In the genomic region with DNA sequence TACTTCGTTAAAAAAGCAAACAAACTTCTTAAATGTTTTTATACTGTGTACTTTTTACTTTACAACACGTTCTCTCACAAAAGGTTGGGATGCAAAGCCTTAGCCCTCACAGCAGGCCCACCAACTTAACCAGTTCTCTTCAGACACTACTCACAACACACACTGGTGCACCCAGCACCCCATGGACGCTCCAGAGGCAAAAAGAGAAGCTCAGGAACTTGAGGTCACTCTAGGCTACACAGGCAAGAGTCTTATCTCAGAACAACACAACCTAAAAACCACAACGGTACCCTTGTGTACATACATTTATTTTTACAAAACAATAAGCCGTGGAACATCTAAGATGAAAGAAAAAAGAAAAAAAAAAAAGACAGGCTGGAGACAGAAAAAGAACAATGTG, we compare ENCODE assay signal across 7 mouse cellular contexts. TPM values are rescaled to one million over a fixed set of nuclear protein-coding genes. Genes with fewer than 3 reads are reported as not detected.
DNase-seq lines count a peak whose midpoint lies in the region; ATAC-seq and TF ChIP-seq lines count a peak whose summit lies in the region.

No protein-coding gene starts in this region.

- no peak for TF ChIP-seq CTCF in stomach, postnatal 0 days (IDR thresholded peaks at IDR 0.05; ENCODE audit: low read depth)

- 8% methylated on average over 5 of the region's 5 CpGs for WGBS in neural tube, embryonic 11.5 days
- WGBS in forebrain, embryonic 11.5 days, result 6% methylated on average over 5 of the region's 5 CpGs
- 8% methylated on average over 5 of the region's 5 CpGs for WGBS in limb, embryonic 15.5 days
- 4% methylated on average over 5 of the region's 5 CpGs for WGBS in stomach, postnatal 0 days

- H3K4me2 ChIP-seq in neural tube, embryonic 11.5 days (ENCODE audit: low read depth), result peak overlapping the region; percentile 63
- peak overlapping the region; percentile 70 for H3K4me2 ChIP-seq in forebrain, embryonic 11.5 days (ENCODE audit: low read depth, low read length, severe bottlenecking)
- peak overlapping the region; percentile 42 for H3K4me2 ChIP-seq in limb, embryonic 15.5 days
- H3K4me2 ChIP-seq in stomach, postnatal 0 days (replicated peaks; ENCODE audit: low read depth), result peak overlapping the region; percentile 74

- peak overlapping the region; percentile 97 for H3K9ac ChIP-seq in neural tube, embryonic 11.5 days (ENCODE audit: low read length)
- peak overlapping the region; percentile 95 for H3K9ac ChIP-seq in forebrain, embryonic 11.5 days (ENCODE audit: low read length)
- H3K9ac ChIP-seq in limb, embryonic 15.5 days, result peak overlapping the region; percentile 95; the same call in 1 of the 2 replicates
- peak overlapping the region; percentile 91; the same call in 1 of the 2 replicates for H3K9ac ChIP-seq in stomach, postnatal 0 days (ENCODE audit: low read length)

- TF ChIP-seq EP300 in stomach, postnatal 0 days (optimal IDR thresholded peaks at IDR 0.05), result no peak

- H3K9me3 ChIP-seq in neural tube, embryonic 11.5 days (ENCODE audit: control insufficient read depth, low read length), result no peaks in the 10 kb centered on the region
- H3K9me3 ChIP-seq in forebrain, embryonic 11.5 days (ENCODE audit: control insufficient read depth, low read length), result no peaks in the 10 kb centered on the region
- H3K9me3 ChIP-seq in limb, embryonic 15.5 days, result no peaks in the 10 kb centered on the region
- no peaks in the 10 kb centered on the region for H3K9me3 ChIP-seq in stomach, postnatal 0 days (ENCODE audit: control insufficient read depth, low read length)

- peaks cover 11% of the 10 kb centered on the region for H3K4me1 ChIP-seq in neural tube, embryonic 11.5 days (ENCODE audit: control insufficient read depth, insufficient read depth, low read length)
- H3K4me1 ChIP-seq in forebrain, embryonic 11.5 days (replicated peaks; ENCODE audit: control insufficient read depth, insufficient read depth, low read length), result peaks cover 4% of the 10 kb centered on the region; the same call in 1 of the 2 replicates
- peaks cover 24% of the 10 kb centered on the region for H3K4me1 ChIP-seq in limb, embryonic 15.5 days
- H3K4me1 ChIP-seq in stomach, postnatal 0 days (replicated peaks; ENCODE audit: control insufficient read depth, insufficient read depth), result peaks cover 7% of the 10 kb centered on the region; the same call in 1 of the 2 replicates

- H3K27me3 ChIP-seq in neural tube, embryonic 11.5 days (ENCODE audit: control insufficient read depth, insufficient read depth, low read length), result no peaks in the 10 kb centered on the region
- no peaks in the 10 kb centered on the region for H3K27me3 ChIP-seq in forebrain, embryonic 11.5 days (ENCODE audit: control insufficient read depth, insufficient read depth, low read length)
- H3K27me3 ChIP-seq in limb, embryonic 15.5 days, result no peaks in the 10 kb centered on the region
- no peaks in the 10 kb centered on the region for H3K27me3 ChIP-seq in stomach, postnatal 0 days (ENCODE audit: control insufficient read depth, insufficient read depth, low read length)

- H3K4me3 ChIP-seq in neural tube, embryonic 11.5 days (ENCODE audit: low read depth, low read length), result peak overlapping the region; percentile 98
- peak overlapping the region; percentile 89 for H3K4me3 ChIP-seq in forebrain, embryonic 11.5 days (ENCODE audit: low read depth, low read length)
- H3K4me3 ChIP-seq in limb, embryonic 15.5 days, result peak overlapping the region; percentile 98
- H3K4me3 ChIP-seq in stomach, postnatal 0 days (ENCODE audit: low read depth, low read length), result peak overlapping the region; percentile 95

- no peak for ATAC-seq in neural tube, embryonic 11.5 days (ENCODE audit: insufficient read depth, low FRiP score, low TSS enrichment)
- ATAC-seq in forebrain, embryonic 11.5 days (replicated peaks; ENCODE audit: low FRiP score), result no peak
- ATAC-seq in limb, embryonic 15.5 days (ENCODE audit: insufficient number of reproducible peaks, low FRiP score, low TSS enrichment, low read depth), result no peak
- ATAC-seq in stomach, postnatal 0 days (ENCODE audit: low FRiP score, low TSS enrichment), result no peak

- no peaks in the 10 kb centered on the region for H3K36me3 ChIP-seq in neural tube, embryonic 11.5 days (ENCODE audit: control insufficient read depth, insufficient read depth, low read length)
- H3K36me3 ChIP-seq in forebrain, embryonic 11.5 days (ENCODE audit: control insufficient read depth, insufficient read depth, low read length), result no peaks in the 10 kb centered on the region
- H3K36me3 ChIP-seq in limb, embryonic 15.5 days, result peaks cover 4% of the 10 kb centered on the region; the same call in 1 of the 2 replicates
- H3K36me3 ChIP-seq in stomach, postnatal 0 days (ENCODE audit: control insufficient read depth, insufficient read depth, low read length), result no peaks in the 10 kb centered on the region

- no peak for DNase-seq in neural tube, embryonic 11.5 days (ENCODE audit: low spot score)
- DNase-seq in neural tube, embryonic 10.5 days (ENCODE audit: extremely low spot score, low spot score), result no peak
- no peak for DNase-seq in forebrain, embryonic 11.5 days (ENCODE audit: low spot score)
- no peak for DNase-seq in stomach, postnatal 0 days (ENCODE audit: low spot score)
- no peak for DNase-seq in thymus, postnatal 10 days (ENCODE audit: low spot score in 2 of 2)
- no peak for DNase-seq in retina, embryonic 14.5 days (ENCODE audit: low spot score)

- H3K27ac ChIP-seq in neural tube, embryonic 11.5 days (ENCODE audit: low read depth, low read length), result no peak overlapping the region
- no peak overlapping the region for H3K27ac ChIP-seq in forebrain, embryonic 11.5 days (ENCODE audit: low read depth, low read length)
- H3K27ac ChIP-seq in limb, embryonic 15.5 days, result no peak overlapping the region
- H3K27ac ChIP-seq in stomach, postnatal 0 days (replicated peaks), result no peak overlapping the region

RNA-seq across cellular contexts. Expression of a gene that starts 1.2 kb away (rescaled TPM):
- polyA plus RNA-seq in neural tube, embryonic 11.5 days (2014; fragmentation: Nextera tagmentation; extraction: Ambion mirVana), result 88.1 and 98.2 TPM in 2 replicates
- 115 and 137 TPM in 2 replicates for polyA plus RNA-seq in forebrain, embryonic 11.5 days (2014; fragmentation: Nextera tagmentation; extraction: Ambion mirVana)
- 64.7 and 70.1 TPM in 2 replicates for polyA plus RNA-seq in limb, embryonic 15.5 days (2015; fragmentation: Nextera tagmentation; extraction: Ambion mirVana)
- polyA plus RNA-seq in stomach, postnatal 0 days (2015; fragmentation: Nextera tagmentation; extraction: Ambion mirVana), result 52.8 and 55.8 TPM in 2 replicates

RNA-seq across cellular contexts. Expression of a gene that starts 1.3 kb away (rescaled TPM):
- 56.3 and 60.5 TPM in 2 replicates for polyA plus RNA-seq in neural tube, embryonic 11.5 days (2014; fragmentation: Nextera tagmentation; extraction: Ambion mirVana)
- polyA plus RNA-seq in forebrain, embryonic 11.5 days (2014; fragmentation: Nextera tagmentation; extraction: Ambion mirVana), result 84.5 and 87.8 TPM in 2 replicates
- 45.1 and 46.4 TPM in 2 replicates for polyA plus RNA-seq in limb, embryonic 15.5 days (2015; fragmentation: Nextera tagmentation; extraction: Ambion mirVana)
- 12.4 and 13.8 TPM in 2 replicates for polyA plus RNA-seq in stomach, postnatal 0 days (2015; fragmentation: Nextera tagmentation; extraction: Ambion mirVana)

RNA-seq across cellular contexts. Expression of a gene that starts 50.6 kb away (rescaled TPM):
- polyA plus RNA-seq in neural tube, embryonic 11.5 days (2014; fragmentation: Nextera tagmentation; extraction: Ambion mirVana), result 1.6 and 2.5 TPM in 2 replicates
- 2.1 and 3.4 TPM in 2 replicates for polyA plus RNA-seq in forebrain, embryonic 11.5 days (2014; fragmentation: Nextera tagmentation; extraction: Ambion mirVana)
- polyA plus RNA-seq in limb, embryonic 15.5 days (2015; fragmentation: Nextera tagmentation; extraction: Ambion mirVana), result 0.63 and 0.82 TPM in 2 replicates
- polyA plus RNA-seq in stomach, postnatal 0 days (2015; fragmentation: Nextera tagmentation; extraction: Ambion mirVana), result 3.2 and 3.6 TPM in 2 replicates

RNA-seq across cellular contexts. Expression of a gene that starts 54.5 kb away (rescaled TPM):
- polyA plus RNA-seq in neural tube, embryonic 11.5 days (2014; fragmentation: Nextera tagmentation; extraction: Ambion mirVana), result 20.2 and 23.3 TPM in 2 replicates
- polyA plus RNA-seq in forebrain, embryonic 11.5 days (2014; fragmentation: Nextera tagmentation; extraction: Ambion mirVana), result 21.2 and 26.3 TPM in 2 replicates
- polyA plus RNA-seq in limb, embryonic 15.5 days (2015; fragmentation: Nextera tagmentation; extraction: Ambion mirVana), result 15.9 and 16.0 TPM in 2 replicates
- polyA plus RNA-seq in stomach, postnatal 0 days (2015; fragmentation: Nextera tagmentation; extraction: Ambion mirVana), result 6.1 and 7.6 TPM in 2 replicates

RNA-seq across cellular contexts. Expression of a gene that starts 54.9 kb away (rescaled TPM):
- 43.9 and 44.7 TPM in 2 replicates for polyA plus RNA-seq in neural tube, embryonic 11.5 days (2014; fragmentation: Nextera tagmentation; extraction: Ambion mirVana)
- polyA plus RNA-seq in forebrain, embryonic 11.5 days (2014; fragmentation: Nextera tagmentation; extraction: Ambion mirVana), result 46.1 and 50.2 TPM in 2 replicates
- 24.7 and 29.8 TPM in 2 replicates for polyA plus RNA-seq in limb, embryonic 15.5 days (2015; fragmentation: Nextera tagmentation; extraction: Ambion mirVana)
- 11.1 and 12.0 TPM in 2 replicates for polyA plus RNA-seq in stomach, postnatal 0 days (2015; fragmentation: Nextera tagmentation; extraction: Ambion mirVana)
